9 mouse cellular contexts compared by ENCODE assay signal in the genomic region with DNA sequence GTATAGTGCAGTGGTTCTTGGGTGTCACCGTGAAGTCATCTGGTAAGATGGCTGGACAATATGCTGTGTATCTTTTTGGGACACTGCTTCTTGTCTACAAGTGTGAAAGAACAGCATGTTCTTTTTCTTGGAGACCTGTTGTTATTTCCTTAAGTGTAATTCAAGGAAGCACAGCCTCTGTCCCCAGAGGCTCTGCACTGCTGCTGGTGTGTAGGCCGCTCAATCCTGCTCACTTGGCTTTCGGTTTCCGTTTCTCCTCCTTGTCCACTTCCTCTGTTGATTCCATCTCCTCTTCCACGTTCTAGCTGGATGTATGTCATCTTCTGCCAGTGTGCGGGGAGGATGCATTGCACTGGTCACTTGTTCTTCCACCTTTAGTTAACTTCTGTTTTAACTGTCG. TPM values are rescaled to one million over a fixed set of nuclear protein-coding genes. Genes with fewer than 3 reads are reported as not detected.
DNase-seq lines count a peak whose midpoint lies in the region; ATAC-seq and TF ChIP-seq lines count a peak whose summit lies in the region.
"Had no signal": no experiment of that assay in that cellular context is flagged by ENCODE, and none has a peak within 500 bp of the region (broad histone marks: within the 10 kb centered on the region; RNA-seq: fewer than 3 reads in every experiment).

No protein-coding gene starts in this region.

- no peak for ATAC-seq in kidney, postnatal 0 days (replicated peaks; ENCODE audit: low FRiP score, low read depth)
- ATAC-seq in common myeloid progenitor, adult 5-6 weeks (replicated peaks; ENCODE audit: low read depth, poor library complexity, severe bottlenecking): peak; percentile 64
- no peak; the same call in 1 of the 2 replicates for ATAC-seq in heart, embryonic 12.5 days (ENCODE audit: insufficient number of reproducible peaks, low FRiP score)

- H3K4me2 ChIP-seq in kidney, postnatal 0 days (ENCODE audit: low read length): no peak overlapping the region
- no peak overlapping the region; the same call in 1 of the 2 replicates for H3K4me2 ChIP-seq in heart, embryonic 12.5 days
- H3K4me2 ChIP-seq: midbrain, embryonic 11.5 days had no signal

- H3K27ac ChIP-seq in kidney, postnatal 0 days: no peak overlapping the region
- peak overlapping the region; percentile 8; the same call in 1 of the 2 replicates for H3K27ac ChIP-seq in heart, embryonic 12.5 days (ENCODE audit: poor library complexity, severe bottlenecking)

- no peaks in the 10 kb centered on the region for H3K4me1 ChIP-seq in kidney, postnatal 0 days (replicated peaks; ENCODE audit: insufficient read depth, low read length)
- H3K4me1 ChIP-seq in heart, embryonic 12.5 days (replicated peaks): peaks cover 23% of the 10 kb centered on the region

- peak; percentile 38 for DNase-seq in kidney, postnatal 0 days (ENCODE audit: low spot score)
- DNase-seq in kidney, postnatal 10 days: no peak
- peak; percentile 64 for DNase-seq in lung, postnatal 36 days
- no peak for DNase-seq in spleen, postnatal 14 days (ENCODE audit: low spot score in 2 of 2)
- DNase-seq in thymus, postnatal 4 days: no peak
- DNase-seq in urinary bladder, postnatal 4 days (ENCODE audit: low spot score in 2 of 2): no peak

- H3K27me3 ChIP-seq in kidney, postnatal 0 days (ENCODE audit: insufficient read depth, low read length): no peaks in the 10 kb centered on the region
- no peaks in the 10 kb centered on the region for H3K27me3 ChIP-seq in heart, embryonic 12.5 days (replicated peaks)

- no peak overlapping the region for H3K4me3 ChIP-seq in kidney, postnatal 0 days (replicated peaks; ENCODE audit: low read depth, low read length)
- H3K4me3 ChIP-seq in heart, embryonic 12.5 days: no peak overlapping the region

- 72% methylated on average over 7 of the region's 7 CpGs for WGBS in kidney, postnatal 0 days
- 65% methylated on average over 7 of the region's 7 CpGs for WGBS in heart, embryonic 12.5 days

- H3K9me3 ChIP-seq in kidney, postnatal 0 days (replicated peaks; ENCODE audit: low read length): no peaks in the 10 kb centered on the region
- H3K9me3 ChIP-seq in heart, embryonic 12.5 days (replicated peaks): no peaks in the 10 kb centered on the region

- no peaks in the 10 kb centered on the region for H3K36me3 ChIP-seq in kidney, postnatal 0 days (ENCODE audit: insufficient read depth, low read length)
- no peaks in the 10 kb centered on the region for H3K36me3 ChIP-seq in heart, embryonic 12.5 days

- H3K9ac ChIP-seq in kidney, postnatal 0 days (ENCODE audit: low read depth, low read length): no peak overlapping the region
- H3K9ac ChIP-seq in heart, embryonic 12.5 days: no peak overlapping the region

- TF ChIP-seq CTCF in kidney, postnatal 0 days (IDR thresholded peaks at IDR 0.05; ENCODE audit: low read depth): no peak

RNA-seq across cellular contexts. Expression of gene Dennd1b, which starts 19.0 kb away (rescaled TPM):
- polyA plus RNA-seq in kidney, postnatal 0 days (2015; fragmentation: Nextera tagmentation; extraction: Ambion mirVana): 11.4 and 12.8 TPM in 2 replicates
- 20.9 and 25.1 TPM in 2 replicates for total RNA-seq in common myeloid progenitor, adult 5-6 weeks (2017)
- 13.0 and 13.9 TPM in 2 replicates for polyA plus RNA-seq in heart, embryonic 12.5 days (2016; fragmentation: Nextera tagmentation; extraction: Ambion mirVana)

Comparison
In these comparisons a context has a peak if more than half of its experiments do, and no peak if none do; other contexts are left out.
1. DNase-seq: peak in kidney, postnatal 0 days (single experiment) and lung, postnatal 36 days (single experiment); none in kidney, postnatal 10 days (single experiment), spleen, postnatal 14 days (0 of 2), thymus, postnatal 4 days (single experiment) and urinary bladder, postnatal 4 days (0 of 2).